Mouse (Mus musculus) embryonic fibroblast, embryonic 13.5 days (primary cell): ENCODE data around the gene Rcc1.
A peak's percentile ranks its signal among the peaks of the same experiment; 100 is the strongest.

Experiments used
- CTCF ChIP-seq: IDR thresholded peaks from 2 replicates; pipeline ENCODE4 v1.5.1; 2011; ENCODE audit warnings: mild to moderate bottlenecking, control low read depth, low read length, moderate library complexity, borderline replicate concordance; ENCODE audit not compliant: insufficient read depth
- POLR2A ChIP-seq: IDR thresholded peaks from 2 replicates; pipeline ENCODE4 v1.6.1; 2011; ENCODE audit warnings: low read depth, mild to moderate bottlenecking, control low read depth, low read length, moderate library complexity

- TF ChIP-seq CTCF = no peak
- peak; percentile 54; the same call in 1 of the 2 replicates for TF ChIP-seq POLR2A
Observed at GRCm38 (mm10) chr4:132350123-132350740, 3.2 kb downstream of the Rcc1 start.
